Mouse (Mus musculus) kidney, adult 2 months (tissue): ENCODE results near the gene Arhgap28.

Source experiments
- CTCF ChIP-seq: fragments of 200-500 bp; conservative IDR thresholded peaks from 2 replicates; pipeline ENCODE4 v1.5.1; 2011; ENCODE audit warnings: low read depth, mild to moderate bottlenecking, control low read depth, low read length, moderate library complexity, mixed read lengths; ENCODE audit not compliant: insufficient read depth, insufficient read length
- POLR2A ChIP-seq: fragments of 200-500 bp; IDR thresholded peaks from one replicate; pipeline ENCODE4 v1.6.1; 2011; ENCODE audit warnings: low read depth, low read length, control low read depth

GRCm38 (mm10) chr17:67976465-67976864 lies 27.5 kb downstream of the Arhgap28 start:
- TF ChIP-seq CTCF = no peak
- no peak for TF ChIP-seq POLR2A
